Mouse (Mus musculus): ENCODE measurements around the gene Agrp.

GRCm38 (mm10) chr8:105638510-105638909, 1.3 kb upstream of the Agrp start:
- TF ChIP-seq POLR2AphosphoS2 (IDR thresholded peaks at IDR 0.05; ENCODE audit: insufficient read length, low read depth) (no peak), POLR2A (IDR thresholded peaks at IDR 0.05; ENCODE audit: insufficient read length, low read depth) (no peak), MYOD1 (IDR thresholded peaks at IDR 0.05; ENCODE audit: control insufficient read depth in 1 of 3, insufficient read length in 2 of 3, low read depth in 2 of 3) (no peak)
